Comparison of ENCODE assay signal across 15 mouse cellular contexts in the genomic region with DNA sequence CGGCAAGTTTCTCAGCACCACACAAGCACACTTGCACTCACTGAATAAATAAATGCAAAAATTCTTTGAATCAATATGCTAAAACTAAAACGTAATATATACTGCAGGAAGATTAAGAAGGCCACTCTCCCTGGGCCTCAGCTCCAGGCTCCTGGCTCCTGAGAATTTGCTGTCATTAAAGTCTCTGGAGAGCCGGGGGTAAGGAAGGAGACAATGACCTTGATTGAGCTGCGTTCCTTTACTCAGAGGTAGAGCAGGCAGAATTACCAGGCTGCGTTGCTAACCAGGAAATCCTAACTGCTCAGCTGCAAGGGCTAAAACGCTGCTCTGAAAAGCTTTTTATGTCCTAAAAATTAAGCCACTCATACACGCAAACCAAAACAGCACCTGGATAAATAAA. TPM values are rescaled to one million over a fixed set of nuclear protein-coding genes. Genes with fewer than 3 reads are reported as not detected.
DNase-seq lines count a peak whose midpoint lies in the region; ATAC-seq and TF ChIP-seq lines count a peak whose summit lies in the region.
"Had no signal": no experiment of that assay in that cellular context is flagged by ENCODE, and none has a peak within 500 bp of the region (broad histone marks: within the 10 kb centered on the region; RNA-seq: fewer than 3 reads in every experiment).

No protein-coding gene starts in this region.

- H3K9ac ChIP-seq in embryonic facial prominence, embryonic 13.5 days = 0 out of 2 replicates have a peak overlapping the region, but pooled peaks have one; percentile 36
- no peak overlapping the region for H3K9ac ChIP-seq in limb, embryonic 15.5 days
- H3K9ac ChIP-seq in liver, embryonic 12.5 days = no peak overlapping the region
- H3K9ac ChIP-seq: forebrain, embryonic 13.5 days; midbrain, embryonic 12.5 days had no signal

- H3K9me3 ChIP-seq in heart, embryonic 10.5 days = no peaks in the 10 kb centered on the region
- no peaks in the 10 kb centered on the region for H3K9me3 ChIP-seq in embryonic facial prominence, embryonic 13.5 days
- no peaks in the 10 kb centered on the region for H3K9me3 ChIP-seq in limb, embryonic 15.5 days
- no peaks in the 10 kb centered on the region for H3K9me3 ChIP-seq in liver, embryonic 12.5 days (replicated peaks)
- H3K9me3 ChIP-seq: forebrain, embryonic 13.5 days; midbrain, embryonic 12.5 days had no signal

- no peak for TF ChIP-seq CTCF in left cerebral cortex, adult 2 months (IDR thresholded peaks at IDR 0.05)

- H3K4me2 ChIP-seq in embryonic facial prominence, embryonic 13.5 days = no peak overlapping the region
- H3K4me2 ChIP-seq in limb, embryonic 15.5 days = no peak overlapping the region
- H3K4me2 ChIP-seq in liver, embryonic 12.5 days = no peak overlapping the region
- H3K4me2 ChIP-seq: forebrain, embryonic 13.5 days; midbrain, embryonic 12.5 days had no signal

- no peaks in the 10 kb centered on the region for H3K27me3 ChIP-seq in heart, embryonic 10.5 days (ENCODE audit: insufficient read depth, poor library complexity, severe bottlenecking)
- no peaks in the 10 kb centered on the region for H3K27me3 ChIP-seq in embryonic facial prominence, embryonic 13.5 days
- no peaks in the 10 kb centered on the region for H3K27me3 ChIP-seq in limb, embryonic 15.5 days
- H3K27me3 ChIP-seq in liver, embryonic 12.5 days (replicated peaks) = no peaks in the 10 kb centered on the region
- H3K27me3 ChIP-seq: forebrain, embryonic 13.5 days; midbrain, embryonic 12.5 days had no signal

- no peak overlapping the region for H3K4me3 ChIP-seq in heart, embryonic 10.5 days
- no peak overlapping the region for H3K4me3 ChIP-seq in left cerebral cortex, adult 2 months
- H3K4me3 ChIP-seq in embryonic facial prominence, embryonic 13.5 days = no peak overlapping the region
- H3K4me3 ChIP-seq in limb, embryonic 15.5 days = no peak overlapping the region
- H3K4me3 ChIP-seq in liver, embryonic 12.5 days = no peak overlapping the region
- H3K4me3 ChIP-seq: forebrain, embryonic 13.5 days; midbrain, embryonic 12.5 days had no signal

- peaks cover 12% of the 10 kb centered on the region for H3K4me1 ChIP-seq in heart, embryonic 10.5 days
- peaks cover 4% of the 10 kb centered on the region; the same call in 1 of the 2 replicates for H3K4me1 ChIP-seq in embryonic facial prominence, embryonic 13.5 days
- H3K4me1 ChIP-seq in limb, embryonic 15.5 days = peaks cover 6% of the 10 kb centered on the region
- peaks cover 3% of the 10 kb centered on the region; the same call in 1 of the 2 replicates for H3K4me1 ChIP-seq in liver, embryonic 12.5 days

- ATAC-seq in embryonic facial prominence, embryonic 13.5 days (ENCODE audit: insufficient number of reproducible peaks, insufficient read depth, low FRiP score, low TSS enrichment, low read depth) = no peak
- ATAC-seq in limb, embryonic 15.5 days (ENCODE audit: insufficient number of reproducible peaks, low FRiP score, low TSS enrichment, low read depth) = 0 out of 2 replicates have a peak, but pooled peaks have one; percentile 19
- ATAC-seq in liver, embryonic 12.5 days = no peak
- ATAC-seq: forebrain, embryonic 13.5 days; intestine, embryonic 16.5 days had no signal

- intact Hi-C loops in left cerebral cortex, adult 2 months (cut with DNase I) = no loop called here
- intact Hi-C loops in left cerebral cortex, postnatal 36 days (cut with DNase I) = no loop called here

- 43% methylated on average over 7 of the region's 7 CpGs for WGBS in heart, embryonic 10.5 days
- WGBS in embryonic facial prominence, embryonic 13.5 days = 26% methylated on average over 7 of the region's 7 CpGs
- 29% methylated on average over 7 of the region's 7 CpGs for WGBS in limb, embryonic 15.5 days
- 58% methylated on average over 7 of the region's 7 CpGs for WGBS in liver, embryonic 12.5 days (ENCODE audit: insufficient replicate concordance)

- peaks cover 7% of the 10 kb centered on the region; the same call in 1 of the 2 replicates for H3K36me3 ChIP-seq in heart, embryonic 10.5 days
- H3K36me3 ChIP-seq in embryonic facial prominence, embryonic 13.5 days = peaks cover 3% of the 10 kb centered on the region; the same call in 1 of the 2 replicates
- H3K36me3 ChIP-seq in limb, embryonic 15.5 days = peaks cover 2% of the 10 kb centered on the region; the same call in 1 of the 2 replicates
- H3K36me3 ChIP-seq in liver, embryonic 12.5 days = peaks cover 19% of the 10 kb centered on the region
- H3K36me3 ChIP-seq: midbrain, embryonic 12.5 days had no signal

- peak overlapping the region; percentile 63; the same call in 1 of the 2 replicates for H3K27ac ChIP-seq in heart, embryonic 10.5 days
- H3K27ac ChIP-seq in left cerebral cortex, adult 2 months = 0 out of 2 replicates have a peak overlapping the region, but pooled peaks have one; percentile 7
- peak overlapping the region; percentile 49; the same call in 1 of the 2 replicates for H3K27ac ChIP-seq in embryonic facial prominence, embryonic 13.5 days
- H3K27ac ChIP-seq in limb, embryonic 15.5 days = peak overlapping the region; percentile 59
- H3K27ac ChIP-seq in liver, embryonic 12.5 days = no peak overlapping the region
- H3K27ac ChIP-seq: forebrain, embryonic 13.5 days; midbrain, embryonic 12.5 days had no signal

- DNase-seq in heart, embryonic 10.5 days (ENCODE audit: low spot score) = no peak
- no peak for DNase-seq in heart, adult 8-10 months (ENCODE audit: low spot score)
- DNase-seq in left cerebral cortex, adult 2 months (ENCODE audit: extremely low spot score in 1 of 2, low spot score in 2 of 2) = no peak
- no peak for DNase-seq in left cerebral cortex, postnatal 36 days (ENCODE audit: low spot score in 2 of 2)
- DNase-seq: embryo, embryonic 11 days; gastrocnemius, postnatal 10 days; kidney, postnatal 4 days; lung, adult 2 months; thymus, postnatal 14 days had no signal

RNA-seq across cellular contexts. Expression of a gene that starts 4.8 kb away (rescaled TPM):
- 6.1 and 8.1 TPM in 2 replicates for polyA plus RNA-seq in heart, embryonic 10.5 days (2016; fragmentation: Nextera tagmentation; extraction: Ambion mirVana)
- total RNA-seq in heart, adult 8-10 months (2022) = 10 to 100 TPM; 14.6 to 20.9 (median 16.8) TPM
- 10 to 100 TPM; 10.3 to 13.1 TPM for total RNA-seq in left cerebral cortex, adult 2 months (2021)
- 10 to 100 TPM; 11.5 to 12.7 TPM for total RNA-seq in left cerebral cortex, postnatal 36 days (2021)
- polyA plus RNA-seq in embryonic facial prominence, embryonic 13.5 days (2015; fragmentation: Nextera tagmentation; extraction: Ambion mirVana) = 8.7 and 10.5 TPM in 2 replicates
- 12.8 and 12.9 TPM in 2 replicates for polyA plus RNA-seq in limb, embryonic 15.5 days (2015; fragmentation: Nextera tagmentation; extraction: Ambion mirVana)
- 0.81 and 1.9 TPM in 2 replicates for polyA plus RNA-seq in liver, embryonic 12.5 days (2016; fragmentation: Nextera tagmentation; extraction: Ambion mirVana)

RNA-seq across cellular contexts. Expression of a gene that starts 44.4 kb away (rescaled TPM):
- 0.60 and 0.64 TPM in 2 replicates for polyA plus RNA-seq in heart, embryonic 10.5 days (2016; fragmentation: Nextera tagmentation; extraction: Ambion mirVana)
- 1 to 10 TPM; 2.1 to 3.5 (median 2.5) TPM for total RNA-seq in heart, adult 8-10 months (2022)
- under 1 TPM; 0.28 to 0.50 TPM for total RNA-seq in left cerebral cortex, adult 2 months (2021)
- under 1 TPM; 0.25 to 0.27 TPM for total RNA-seq in left cerebral cortex, postnatal 36 days (2021)
- polyA plus RNA-seq in embryonic facial prominence, embryonic 13.5 days (2015; fragmentation: Nextera tagmentation; extraction: Ambion mirVana) = 0.31 TPM in 1 of 2 replicates, not detected in the other
- 0.18 and 0.30 TPM in 2 replicates for polyA plus RNA-seq in limb, embryonic 15.5 days (2015; fragmentation: Nextera tagmentation; extraction: Ambion mirVana)
- polyA plus RNA-seq in liver, embryonic 12.5 days (2016; fragmentation: Nextera tagmentation; extraction: Ambion mirVana) = 0.28 TPM in 1 of 2 replicates, not detected in the other

RNA-seq across cellular contexts. Expression of a gene that starts 48.2 kb away (rescaled TPM):
- 7.0 and 7.4 TPM in 2 replicates for polyA plus RNA-seq in heart, embryonic 10.5 days (2016; fragmentation: Nextera tagmentation; extraction: Ambion mirVana)
- total RNA-seq in heart, adult 8-10 months (2022) = 1 to 10 TPM; 3.2 to 4.4 (median 4.2) TPM
- total RNA-seq in left cerebral cortex, adult 2 months (2021) = 1 to 10 TPM; 2.9 to 3.4 TPM
- total RNA-seq in left cerebral cortex, postnatal 36 days (2021) = 1 to 10 TPM; 2.7 to 2.9 TPM
- 8.3 and 8.4 TPM in 2 replicates for polyA plus RNA-seq in embryonic facial prominence, embryonic 13.5 days (2015; fragmentation: Nextera tagmentation; extraction: Ambion mirVana)
- polyA plus RNA-seq in limb, embryonic 15.5 days (2015; fragmentation: Nextera tagmentation; extraction: Ambion mirVana) = 6.0 and 6.3 TPM in 2 replicates
- 2.2 and 2.3 TPM in 2 replicates for polyA plus RNA-seq in liver, embryonic 12.5 days (2016; fragmentation: Nextera tagmentation; extraction: Ambion mirVana)
